Mouse (Mus musculus) monocyte, adult 59 days (primary cell): Measurements from ENCODE around the gene Nfix. TPM values are rescaled to one million over a fixed set of nuclear protein-coding genes. Genes with fewer than 3 reads are reported as not detected.

Experiments
- total RNA-seq, 2 experiments: library from RNA; stranded (reverse); gene quantifications; one replicate each; pipeline ENCODE4 v1.2.4; 2023

Nfix gene
- total RNA-seq, result 10 to 100 TPM; 63.7 to 72.8 TPM

DNA sequence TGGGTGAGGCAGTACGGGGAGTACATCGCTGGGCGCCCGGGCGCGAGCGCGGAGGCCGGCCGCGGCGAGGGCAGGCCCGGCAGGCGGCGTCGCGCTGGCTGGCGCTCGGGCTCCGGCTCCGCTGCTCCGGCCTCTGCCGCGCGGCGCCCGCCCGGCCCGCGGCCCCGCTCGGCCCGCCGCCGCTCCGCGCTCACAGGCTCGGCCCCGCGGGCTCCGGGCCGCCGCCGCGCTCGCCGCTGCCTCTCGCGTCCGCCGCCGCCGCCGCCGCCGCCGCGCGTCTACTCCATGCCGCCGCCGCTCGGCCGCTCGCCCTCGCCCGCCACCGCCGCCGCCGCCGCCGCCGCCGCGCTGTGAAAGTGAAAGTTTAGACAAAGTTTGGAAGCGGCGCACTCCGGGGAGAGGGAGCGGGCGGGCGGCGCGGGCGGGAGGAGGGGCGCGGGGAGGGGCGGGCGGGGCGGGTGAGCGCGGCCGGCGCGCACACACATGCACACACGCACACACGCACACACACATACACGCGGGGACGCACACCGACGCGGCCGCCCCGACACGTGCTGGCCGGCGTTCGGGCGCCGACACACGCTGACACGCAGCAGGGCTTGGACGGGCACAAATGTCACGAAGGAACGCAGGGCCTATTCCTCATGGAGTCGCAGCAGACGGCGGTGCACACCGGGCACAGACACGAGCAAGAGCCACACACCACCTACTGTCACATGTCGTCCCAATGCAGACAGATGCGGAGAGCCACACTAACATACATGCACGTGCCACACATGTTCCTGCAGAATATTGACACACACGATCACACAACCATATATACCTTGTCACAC, at the start of gene Nfix:
Gene Nfix, minus strand, starts transcription at position 346 of the 833 bp plus-strand sequence.

DNA sequence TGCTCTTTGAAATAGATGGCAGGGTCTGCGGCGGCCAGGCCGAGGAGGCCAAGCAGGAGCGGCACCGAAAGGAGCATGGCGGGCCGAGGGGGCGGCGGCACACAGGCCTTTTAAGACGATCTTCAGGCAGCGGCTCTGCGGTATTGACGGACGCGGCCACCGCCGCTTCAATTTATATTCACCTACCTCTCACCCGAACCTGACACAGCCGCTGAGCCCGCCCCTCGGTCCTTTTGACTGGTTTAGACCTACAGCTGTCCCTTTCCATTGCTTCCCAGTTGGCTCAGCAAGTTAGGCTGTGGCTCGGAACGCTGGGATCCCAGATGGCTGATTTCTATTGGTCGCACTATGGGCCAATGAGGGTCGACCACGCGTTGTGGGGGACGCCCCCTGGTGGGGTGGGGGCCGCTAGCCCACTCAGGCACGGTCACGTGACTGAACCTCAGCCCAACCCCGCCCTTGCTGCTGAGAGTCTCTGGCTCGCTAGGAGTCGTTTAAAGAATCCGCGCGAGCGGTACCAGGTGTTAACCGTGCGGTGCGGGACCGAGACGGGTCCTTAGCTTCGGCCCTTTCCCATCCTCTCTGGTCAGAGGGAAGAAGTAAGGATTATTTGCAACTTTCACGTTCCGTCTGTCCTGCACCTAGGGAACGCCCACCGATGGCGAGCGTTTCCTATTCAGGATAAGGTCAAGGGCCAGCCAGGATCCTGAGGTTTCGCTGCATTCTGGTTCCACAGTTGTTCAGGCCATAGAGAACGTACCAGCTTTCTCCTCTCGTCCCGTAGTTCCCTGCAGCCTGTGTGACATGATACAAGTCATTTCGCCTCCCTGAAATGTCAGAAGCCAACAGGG, 46.8 kb upstream of the Nfix start, which contains the start of gene Calr:
Gene Calr, minus strand, starts transcription at position 213 of the 851 bp plus-strand sequence.

DNA sequence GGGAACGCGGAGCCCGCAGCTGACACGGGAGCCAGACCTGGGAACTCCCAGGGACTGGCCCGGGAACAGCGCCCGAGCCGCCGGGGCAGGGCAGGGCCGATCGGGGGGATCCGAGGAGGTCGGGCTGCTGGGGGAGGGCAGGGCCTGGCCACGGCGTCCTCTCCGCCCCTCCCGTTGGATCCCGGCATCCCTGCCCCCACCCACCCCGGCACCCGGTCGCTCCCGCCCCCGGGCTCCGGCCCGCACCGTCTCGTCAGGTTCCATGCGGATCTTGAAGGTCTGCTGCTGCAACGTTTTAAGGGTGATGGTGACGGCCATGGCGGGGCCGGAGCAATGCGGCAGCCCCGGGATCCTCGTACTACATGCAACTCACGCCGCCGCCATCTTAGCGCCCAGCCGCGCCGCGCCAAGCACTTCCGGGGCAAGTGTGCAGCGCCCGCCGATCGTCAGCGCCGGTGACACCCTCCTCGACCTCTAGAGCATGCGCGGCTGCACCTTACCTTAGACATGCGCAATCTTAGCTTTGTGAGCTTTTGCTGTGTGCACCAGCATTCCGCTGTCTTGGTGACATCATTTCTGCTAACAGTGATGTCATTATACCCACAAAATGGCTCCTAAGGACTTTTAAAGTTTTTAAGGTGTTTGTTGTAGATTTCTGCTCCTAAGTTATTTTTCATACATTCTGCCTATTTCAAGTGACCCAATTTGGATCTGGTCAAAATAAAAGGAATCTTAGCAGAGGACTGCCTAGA, 40.3 kb upstream of the Nfix start, which contains the start of gene Rad23a:
Gene Rad23a, minus strand, starts transcription at position 418 of the 752 bp plus-strand sequence.

GRCm38 (mm10) chr8:84831490-84831889, 31.3 kb upstream of the Nfix start, which contains the start of gene Gadd45gip1:
Gadd45gip1 (plus strand) TSS chr8:84831522.

DNA sequence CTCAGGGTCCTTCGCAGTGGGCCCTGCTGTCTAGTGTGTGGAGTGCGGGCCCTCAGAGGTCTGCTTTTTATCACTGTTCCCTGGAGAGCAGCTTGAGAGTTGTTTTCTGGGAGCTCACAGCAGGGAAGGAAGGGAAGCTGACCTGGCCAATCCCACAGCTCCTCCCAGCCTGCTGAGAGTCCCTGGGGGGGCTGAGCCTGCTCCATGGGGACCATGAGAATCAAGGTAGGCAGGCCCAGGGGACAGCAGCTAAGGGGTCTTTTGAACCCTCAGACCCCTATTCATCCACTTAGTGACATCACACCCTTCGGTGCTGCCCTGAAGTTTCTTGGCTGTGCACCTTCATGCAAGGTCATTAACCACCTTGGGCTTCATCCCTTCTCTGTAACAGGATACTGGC, 22.6 kb upstream of the Nfix start, which contains the start of gene Dand5:
Gene Dand5, minus strand, starts transcription at position 101 of the 400 bp plus-strand sequence.

DNA sequence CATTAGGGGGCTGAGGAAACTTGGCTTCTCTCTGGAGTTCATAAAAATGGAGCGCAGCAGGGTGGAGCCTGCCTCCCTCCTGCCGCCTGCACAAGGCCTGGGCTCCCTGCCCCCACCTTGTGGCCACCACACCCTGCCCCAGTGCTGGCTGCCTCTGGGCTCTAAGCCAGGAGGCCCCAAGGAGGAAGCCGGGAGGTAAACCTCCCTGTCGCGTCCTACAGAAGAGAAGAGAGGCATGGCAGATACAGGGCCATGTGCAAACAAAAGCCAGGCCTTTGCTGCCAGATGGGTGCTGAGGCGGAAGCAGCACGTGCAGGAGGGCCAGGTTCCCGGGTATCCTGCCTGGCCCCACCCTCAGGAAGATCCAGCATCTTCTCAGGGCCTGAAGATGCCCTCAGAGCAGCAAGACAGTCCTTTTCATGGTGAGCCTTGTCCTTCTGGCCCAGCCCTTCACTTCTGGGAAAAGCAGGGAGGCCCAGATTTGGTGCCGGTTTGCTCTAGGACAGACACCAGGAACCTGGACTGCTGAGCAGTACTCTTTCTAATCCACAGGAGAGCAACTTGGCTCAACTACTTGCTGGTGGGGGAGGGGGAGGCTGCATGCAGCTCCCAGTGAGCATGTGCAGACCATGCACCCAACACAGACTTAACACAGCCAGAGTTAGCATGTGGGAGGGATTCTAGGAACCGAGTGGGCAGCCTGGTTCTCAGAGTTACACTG, 77.1 kb downstream of the Nfix start, which contains the start of gene G430095P16Rik:
Gene G430095P16Rik, plus strand, starts transcription at position 158 of the 721 bp plus-strand sequence.

GRCm38 (mm10) chr8:84700941-84701911, 98.9 kb downstream of the Nfix start, which contains the start of gene Lyl1:
Lyl1 (plus strand) TSS chr8:84701457.

GRCm38 (mm10) chr8:84687705-84688100, 112.4 kb downstream of the Nfix start, which contains the start of gene Nacc1:
Nacc1 (minus strand) TSS chr8:84687862.

GRCm38 (mm10) chr8:84686191-84687002, 113.7 kb downstream of the Nfix start, which contains the start of gene Trmt1:
Trmt1 (plus strand) TSS chr8:84686307.

GRCm38 (mm10) chr8:84662581-84663065, 137.5 kb downstream of the Nfix start, which contains the start of gene Ier2:
Ier2 (minus strand) TSS chr8:84662852.

Other genes starting within 250 kb of the Nfix start
- gene Ier2, start 137.5 kb downstream of the Nfix start, total RNA-seq, result 100 to 1,000 TPM; 572 to 666 TPM
- gene Trmt1, start 114.0 kb downstream of the Nfix start, total RNA-seq, result 10 to 100 TPM; 60.9 to 69.0 TPM
- gene Nacc1, start 112.5 kb downstream of the Nfix start, total RNA-seq, result 10 to 100 TPM; 41.9 to 47.7 TPM
- 100 to 1,000 TPM; 186 to 189 TPM for gene Lyl1, start 98.9 kb downstream of the Nfix start, total RNA-seq
- 10 to 100 TPM; 16.5 to 21.5 TPM for gene G430095P16Rik, start 77.3 kb downstream of the Nfix start, total RNA-seq
- 1 to 10 TPM; 2.0 to 3.1 TPM for gene Dand5, start 22.5 kb upstream of the Nfix start, total RNA-seq
- gene Gadd45gip1, start 31.2 kb upstream of the Nfix start, total RNA-seq, result 10 to 100 TPM in 1 of 2 experiments, 1 to 10 TPM in 1; 8.9 to 10.1 TPM
- gene Rad23a, start 40.3 kb upstream of the Nfix start, total RNA-seq, result 10 to 100 TPM; 52.4 to 52.7 TPM
- 100 to 1,000 TPM; 632 to 634 TPM for gene Calr, start 46.6 kb upstream of the Nfix start, total RNA-seq
- 10 to 100 TPM; 43.6 to 47.8 TPM for gene Farsa, start 56.6 kb upstream of the Nfix start, total RNA-seq
- 1 to 10 TPM; 4.1 to 5.1 TPM for gene Syce2, start 71.8 kb upstream of the Nfix start, total RNA-seq
- gene Gcdh, start 93.6 kb upstream of the Nfix start, total RNA-seq, result 1 to 10 TPM; 7.1 to 9.3 TPM
- not detected for gene Klf1, start 101.6 kb upstream of the Nfix start, total RNA-seq
- 10 to 100 TPM; 61.0 to 66.0 TPM for gene Dnase2a, start 108.2 kb upstream of the Nfix start, total RNA-seq
- under 1 TPM; 0.29 to 0.33 TPM for gene Mast1, start 137.0 kb upstream of the Nfix start, total RNA-seq
- not detected for gene Rtbdn, start 146.6 kb upstream of the Nfix start, total RNA-seq
- not detected for gene Gm49661, start 169.1 kb upstream of the Nfix start, total RNA-seq
- 100 to 1,000 TPM; 104 to 107 TPM for gene Prdx2, start 169.2 kb upstream of the Nfix start, total RNA-seq
- gene Rnaseh2a, start 169.4 kb upstream of the Nfix start, total RNA-seq, result 10 to 100 TPM; 28.9 to 32.3 TPM
- gene Junb, start 178.4 kb upstream of the Nfix start, total RNA-seq, result 1,000 to 10,000 TPM; 1,590 to 1,695 TPM
- 1 to 10 TPM; 2.8 to 3.2 TPM for gene Hook2, start 190.3 kb upstream of the Nfix start, total RNA-seq
- not detected for gene Best2, start 214.2 kb upstream of the Nfix start, total RNA-seq
- 10 to 100 TPM; 65.2 to 76.3 TPM for gene Asna1, start 224.9 kb upstream of the Nfix start, total RNA-seq
- 100 to 1,000 TPM; 154 to 166 TPM for gene Trir, start 226.5 kb upstream of the Nfix start, total RNA-seq
- gene Tnpo2, start 236.6 kb upstream of the Nfix start, total RNA-seq, result 10 to 100 TPM; 37.3 to 54.7 TPM